Mouse (Mus musculus) erythroblast, embryonic 14.5 days (primary cell): ENCODE measurements around the gene Gm428.
"Not testable (repeated sequence)": the region's sequence is repeated elsewhere in the genome, so short reads cannot be mapped to it uniquely, and the experiment has no call there.

Experiments used
- GATA1 ChIP-seq: IDR thresholded peaks from 2 replicates; pipeline ENCODE4 v1.6.1; 2012; ENCODE audit warnings: low read length, inconsistent platforms, mixed read lengths
- TAL1 ChIP-seq: IDR thresholded peaks from 3 replicates; pipeline ENCODE4 v1.6.1; 2012; ENCODE audit warnings: low read length, inconsistent platforms, mixed read lengths

DNA sequence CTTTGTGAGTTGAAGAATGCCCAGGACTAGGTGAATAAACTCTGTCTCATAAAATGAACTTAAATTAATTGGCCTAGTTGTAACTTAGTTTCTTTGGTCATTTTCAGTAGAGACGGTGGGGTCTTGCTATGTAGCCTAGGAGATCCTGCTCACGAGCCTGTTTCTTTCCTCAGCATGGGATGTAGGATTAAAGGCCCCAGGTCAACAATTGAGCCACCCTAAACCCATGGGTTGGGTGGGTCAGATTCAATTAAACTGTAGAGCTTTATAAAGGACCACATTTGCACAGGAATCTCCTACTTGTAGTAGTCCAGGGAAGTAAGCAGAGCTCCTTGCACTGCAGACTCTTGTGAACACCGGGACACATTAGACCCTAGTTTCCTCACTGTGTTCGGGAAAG, at the start of gene Gm428:
- TF ChIP-seq TAL1, GATA1: not testable (repeated sequence)
